Mouse (Mus musculus): ENCODE measurements around the gene Gm17359. TPM values are rescaled to one million over a fixed set of nuclear protein-coding genes. Genes with fewer than 3 reads are reported as not detected.

Gm17359 gene
- polyA plus RNA-seq, 1 experiment from 2014 or later = not detected

GRCm38 (mm10) chr3:79491614-79492013, 155.2 kb downstream of the Gm17359 start:
- peaks cover 39% of the 10 kb centered on the region for H3K36me3 ChIP-seq
- no peaks in the 10 kb centered on the region for H3K27me3 ChIP-seq
- no peak overlapping the region for H3K9ac ChIP-seq (replicated peaks)
- ATAC-seq (replicated peaks) = no peak
- no peak overlapping the region for H3K4me2 ChIP-seq (replicated peaks)
- H3K9me3 ChIP-seq = no peaks in the 10 kb centered on the region
- no peak overlapping the region for H3K4me3 ChIP-seq
- no peaks in the 10 kb centered on the region for H3K4me1 ChIP-seq
- 98% methylated on average over 3 of the region's 3 CpGs for WGBS
- no peak overlapping the region for H3K27ac ChIP-seq (replicated peaks)

GRCm38 (mm10) chr3:79493064-79493463, 156.6 kb downstream of the Gm17359 start:
- H3K27ac ChIP-seq (replicated peaks) = no peak overlapping the region
- H3K9me3 ChIP-seq = no peaks in the 10 kb centered on the region
- no peak for ATAC-seq (replicated peaks)
- H3K27me3 ChIP-seq = no peaks in the 10 kb centered on the region
- H3K36me3 ChIP-seq = peaks cover 36% of the 10 kb centered on the region
- no peak overlapping the region for H3K9ac ChIP-seq (replicated peaks)
- H3K4me1 ChIP-seq = no peaks in the 10 kb centered on the region
- H3K4me3 ChIP-seq = no peak overlapping the region
- 96% methylated on average over 10 of the region's 10 CpGs for WGBS
- H3K4me2 ChIP-seq (replicated peaks) = no peak overlapping the region

GRCm38 (mm10) chr3:79494028-79494427, 157.6 kb downstream of the Gm17359 start:
- Histone ChIP-seq H3K4me1 (no peaks in the 10 kb centered on the region), H3K9ac (replicated peaks) (no peak overlapping the region), H3K27me3 (no peaks in the 10 kb centered on the region), H3K4me2 (replicated peaks) (no peak overlapping the region), H3K9me3 (no peaks in the 10 kb centered on the region), H3K4me3 (no peak overlapping the region), H3K36me3 (peaks cover 28% of the 10 kb centered on the region), H3K27ac (replicated peaks) (no peak overlapping the region)
- ATAC-seq (replicated peaks) = no peak
- WGBS = 70% methylated on average over 8 of the region's 8 CpGs

- Histone ChIP-seq H3K9me3 (no peaks in the 10 kb centered on the region), H3K4me2 (replicated peaks) (no peak overlapping the region), H3K4me1 (0 out of 2 replicates have a peak, but pooled peaks cover under 1% of the 10 kb centered on the region), H3K27me3 (no peaks in the 10 kb centered on the region), H3K27ac (replicated peaks) (no peak overlapping the region), H3K36me3 (peaks cover 28% of the 10 kb centered on the region), H3K4me3 (no peak overlapping the region), H3K9ac (replicated peaks) (no peak overlapping the region)
- WGBS = 76% methylated on average over 7 of the region's 7 CpGs
- no peak for ATAC-seq (replicated peaks)
Observed at GRCm38 (mm10) chr3:79495151-79495550, 158.7 kb downstream of the Gm17359 start.

GRCm38 (mm10) chr3:79496668-79497067, 160.2 kb downstream of the Gm17359 start:
- Histone ChIP-seq H3K36me3 (peaks cover 23% of the 10 kb centered on the region), H3K4me2 (replicated peaks) (no peak overlapping the region), H3K4me3 (no peak overlapping the region), H3K27ac (replicated peaks) (no peak overlapping the region), H3K27me3 (no peaks in the 10 kb centered on the region), H3K4me1 (0 out of 2 replicates have a peak, but pooled peaks cover 2% of the 10 kb centered on the region), H3K9ac (replicated peaks) (no peak overlapping the region), H3K9me3 (no peaks in the 10 kb centered on the region)
- WGBS = 80% methylated on average over 6 of the region's 6 CpGs
- ATAC-seq (replicated peaks) = 0 out of 2 replicates have a peak, but pooled peaks have one; percentile 41

GRCm38 (mm10) chr3:79500279-79500678, 163.8 kb downstream of the Gm17359 start:
- Histone ChIP-seq H3K27me3 (no peaks in the 10 kb centered on the region), H3K36me3 (peaks cover 6% of the 10 kb centered on the region; the same call in 1 of the 2 replicates), H3K4me1 (0 out of 2 replicates have a peak, but pooled peaks cover 2% of the 10 kb centered on the region), H3K4me2 (replicated peaks) (no peak overlapping the region), H3K9me3 (no peaks in the 10 kb centered on the region), H3K4me3 (no peak overlapping the region), H3K9ac (replicated peaks) (no peak overlapping the region), H3K27ac (replicated peaks) (no peak overlapping the region)
- peak; percentile 38; the same call in 1 of the 2 replicates for ATAC-seq (replicated peaks)
- 16% methylated on average over 10 of the region's 10 CpGs for WGBS

GRCm38 (mm10) chr3:79501166-79501728, 164.8 kb downstream of the Gm17359 start:
- H3K4me3 ChIP-seq = no peak overlapping the region

More at GRCm38 (mm10) chr3:79501166-79501728, 164.8 kb downstream of the Gm17359 start:
- H3K9me3 ChIP-seq = no peaks in the 10 kb centered on the region
- H3K27me3 ChIP-seq = no peaks in the 10 kb centered on the region
- no peak overlapping the region for H3K4me2 ChIP-seq (replicated peaks)
- ATAC-seq (replicated peaks) = no peak
- 65% methylated on average over 2 of the region's 2 CpGs for WGBS
- H3K9ac ChIP-seq (replicated peaks) = no peak overlapping the region
- no peak overlapping the region for H3K27ac ChIP-seq (replicated peaks)
- peaks cover 6% of the 10 kb centered on the region; the same call in 1 of the 2 replicates for H3K36me3 ChIP-seq
- H3K4me1 ChIP-seq = 0 out of 2 replicates have a peak, but pooled peaks cover 2% of the 10 kb centered on the region

Other genes with a start within 250 kb of the Gm17359 start
- gene Rapgef2, start 50.1 kb upstream of the Gm17359 start, polyA plus RNA-seq (2015; fragmentation: Nextera tagmentation; extraction: Ambion mirVana) = 11.4 and 11.8 TPM in 2 replicates
- gene Fnip2, start 231.1 kb downstream of the Gm17359 start, polyA plus RNA-seq (2015; fragmentation: Nextera tagmentation; extraction: Ambion mirVana) = 5.3 and 7.3 TPM in 2 replicates

Measured in forebrain, embryonic 15.5 days (tissue).